Mouse (Mus musculus): ENCODE measurements around the gene Smcp.

Smcp gene

DNA sequence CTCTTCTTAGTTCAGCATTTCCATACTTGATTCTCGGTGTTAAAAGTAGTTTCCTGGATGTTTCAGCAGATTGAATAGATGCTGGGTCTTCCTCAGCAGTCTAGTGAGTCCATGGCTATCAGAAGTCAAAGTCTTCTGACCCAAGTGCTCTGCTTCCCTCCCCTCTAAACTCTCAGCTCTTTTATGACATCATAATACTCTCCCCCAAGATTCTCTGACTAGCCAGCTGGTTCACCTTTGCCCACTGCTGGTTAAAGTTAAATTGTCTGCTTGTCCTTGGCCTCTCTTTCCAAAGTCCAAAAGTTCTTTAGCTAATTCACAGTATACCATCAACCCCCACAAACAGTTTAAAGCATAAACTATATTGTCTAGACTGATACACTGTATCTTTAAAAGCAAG, at the start of gene Smcp:
Gene Smcp, minus strand, starts transcription at position 140 of the 400 bp plus-strand sequence.
- DNase-seq, result no peak

DNA sequence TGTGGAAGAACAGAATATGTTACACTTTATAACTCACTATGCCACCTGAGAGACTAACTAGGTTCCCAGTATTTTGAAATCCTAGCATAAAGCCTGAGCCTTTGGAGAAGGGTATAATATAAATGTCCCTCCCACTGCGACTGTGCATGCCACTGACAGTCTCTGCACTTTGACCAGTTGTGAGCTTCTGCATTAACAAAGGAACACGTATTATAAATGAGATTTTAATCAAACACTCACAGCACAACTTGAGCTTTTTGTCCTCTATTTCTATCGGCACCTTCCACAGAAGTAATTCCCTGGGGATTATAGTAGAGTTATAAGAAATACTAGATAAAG, 49.8 kb upstream of the Smcp start:
- no peak for DNase-seq

DNA sequence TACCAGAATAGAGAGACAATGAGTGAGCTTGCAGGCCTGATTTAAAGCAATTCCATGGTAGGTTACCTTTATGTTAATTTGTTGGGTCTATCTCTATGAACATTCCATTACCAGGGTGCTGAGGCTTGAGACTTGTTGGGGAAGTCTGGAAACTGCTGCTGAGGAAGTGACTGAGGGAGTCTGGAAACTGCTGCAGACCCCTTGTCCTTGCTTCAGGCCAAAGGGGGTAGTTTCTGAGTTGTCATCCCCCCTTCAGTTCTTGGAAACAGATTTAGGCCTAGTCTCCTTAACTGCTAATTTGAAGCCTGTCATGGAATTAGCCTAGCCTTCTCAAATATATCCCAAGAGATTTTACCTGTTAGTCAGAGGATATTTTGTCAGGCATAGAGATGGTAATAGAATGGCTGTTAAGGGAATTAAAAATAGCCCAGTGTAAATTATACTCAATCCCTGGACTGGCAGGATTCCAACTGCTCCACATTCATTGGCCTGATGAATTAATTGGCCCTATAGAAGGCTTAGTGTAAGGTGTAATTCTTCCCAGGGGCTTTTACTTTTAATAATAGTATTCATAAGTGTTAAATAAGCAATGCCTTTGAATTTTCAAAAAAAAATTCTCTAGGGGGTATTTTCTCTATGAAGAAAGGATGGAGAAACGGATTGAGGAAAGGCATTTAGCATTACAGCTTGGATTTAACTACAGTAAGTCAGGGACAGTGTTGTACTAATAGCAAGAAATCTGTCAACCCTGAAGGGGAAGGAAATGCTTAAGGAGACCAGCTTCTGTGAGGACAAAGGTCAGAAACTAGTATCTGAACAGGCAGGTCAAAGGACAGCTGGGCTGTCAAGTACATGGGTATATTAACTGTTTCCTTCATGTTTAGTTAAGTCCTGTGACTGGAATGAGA, 49.2 kb upstream of the Smcp start:
- no peak for DNase-seq

DNA sequence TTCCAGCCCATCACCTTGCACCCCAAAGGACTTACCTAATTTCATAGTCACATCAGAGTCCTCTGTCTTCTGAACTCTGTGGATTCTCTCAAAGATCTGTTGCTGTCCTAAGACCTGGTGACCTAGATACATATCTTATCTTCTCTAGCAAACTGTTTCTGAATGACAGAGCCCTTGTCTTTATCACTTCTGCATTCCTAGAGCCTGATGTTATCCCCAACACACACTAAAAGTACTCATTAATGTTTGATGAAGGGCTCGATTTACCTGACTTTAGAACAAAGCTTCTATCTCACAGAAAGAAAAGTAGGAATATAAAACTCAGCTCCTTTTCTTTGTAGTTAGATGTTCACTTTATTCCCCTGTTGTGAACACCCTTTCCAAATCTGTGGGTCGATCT, 32.8 kb upstream of the Smcp start, which contains the start of gene Lce6a:
Gene Lce6a, minus strand, starts transcription at position 101 of the 400 bp plus-strand sequence.
- no peak for DNase-seq

DNA sequence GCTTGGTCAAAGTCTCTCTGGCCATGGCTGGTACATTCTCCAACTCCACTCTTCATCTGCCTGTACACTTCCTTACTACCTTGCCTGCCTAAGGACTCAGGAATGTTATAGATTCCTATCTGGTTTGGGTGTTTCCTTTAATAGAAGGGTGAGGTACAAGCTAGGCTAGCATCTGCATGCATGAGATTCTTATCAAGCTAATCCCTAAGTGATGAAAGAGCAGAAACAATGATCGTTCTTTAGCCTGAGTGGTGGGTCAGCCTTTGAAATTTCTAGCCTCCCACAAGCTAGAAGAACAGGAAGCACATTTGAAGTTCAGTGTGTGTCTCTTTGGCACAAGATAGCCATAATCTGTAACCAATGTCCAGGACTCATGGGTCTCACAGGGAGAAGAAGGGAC, 21.0 kb upstream of the Smcp start:
- DNase-seq, result no peak

DNA sequence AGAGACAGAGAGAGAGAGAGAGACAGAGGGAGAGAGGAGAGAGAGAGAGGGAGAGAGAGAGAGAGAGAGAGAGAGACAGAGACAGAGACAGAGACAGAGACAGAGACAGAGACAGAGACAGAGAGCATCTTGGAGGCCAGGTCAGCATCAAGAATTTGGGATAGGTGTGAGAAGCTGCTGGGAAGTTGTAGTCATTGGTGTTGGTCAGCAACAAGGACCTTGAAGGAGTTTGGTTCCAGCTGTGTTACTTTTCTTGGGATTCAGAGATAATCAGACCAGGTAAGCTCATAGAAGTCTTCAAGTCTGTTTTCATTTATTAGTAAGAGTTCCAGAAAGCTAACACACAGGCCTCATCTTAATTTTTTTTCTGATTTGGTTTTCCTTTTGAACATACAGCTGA, 18.6 kb upstream of the Smcp start, which contains the start of gene 2210017I01Rik:
Gene 2210017I01Rik, minus strand, starts transcription at position 101 of the 400 bp plus-strand sequence.
- no peak for DNase-seq

DNA sequence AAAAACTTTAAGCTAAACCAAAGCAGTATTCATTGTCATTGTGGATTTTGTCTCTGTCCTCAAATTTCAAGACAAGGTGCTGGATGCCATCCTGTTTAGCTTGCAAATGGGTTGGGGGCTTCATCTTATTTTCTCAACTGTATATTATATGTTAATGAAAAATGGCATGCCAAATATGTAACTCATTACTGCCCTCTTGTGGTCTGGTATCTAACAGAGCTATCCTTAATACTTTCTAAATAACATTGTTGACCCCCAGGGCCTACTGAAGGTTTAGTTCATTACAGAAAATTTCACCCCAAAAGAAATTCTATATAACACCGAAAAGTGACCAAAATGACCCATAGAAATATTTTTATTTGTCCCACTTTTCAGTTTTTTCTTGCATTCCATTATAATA, 13.4 kb upstream of the Smcp start:
- no peak for DNase-seq

DNA sequence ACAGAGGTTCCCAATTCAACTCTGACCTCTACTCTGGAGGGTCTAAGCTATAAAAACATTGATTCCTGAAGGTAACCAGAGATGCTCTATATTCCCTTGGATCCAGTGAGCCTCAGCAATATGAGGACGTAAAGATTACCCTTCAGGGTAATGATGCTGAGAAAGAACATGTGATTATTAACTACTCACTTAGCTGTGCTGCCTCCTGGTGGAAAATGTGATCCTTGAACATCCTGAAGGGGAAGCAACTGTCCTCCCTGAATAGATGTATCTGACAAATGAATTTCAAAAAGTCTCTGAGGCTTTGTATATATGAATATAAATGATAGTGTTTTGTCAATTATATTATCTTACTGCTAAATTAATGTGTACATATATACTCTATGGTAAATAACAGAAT, 11.7 kb upstream of the Smcp start:
- DNase-seq, result no peak

DNA sequence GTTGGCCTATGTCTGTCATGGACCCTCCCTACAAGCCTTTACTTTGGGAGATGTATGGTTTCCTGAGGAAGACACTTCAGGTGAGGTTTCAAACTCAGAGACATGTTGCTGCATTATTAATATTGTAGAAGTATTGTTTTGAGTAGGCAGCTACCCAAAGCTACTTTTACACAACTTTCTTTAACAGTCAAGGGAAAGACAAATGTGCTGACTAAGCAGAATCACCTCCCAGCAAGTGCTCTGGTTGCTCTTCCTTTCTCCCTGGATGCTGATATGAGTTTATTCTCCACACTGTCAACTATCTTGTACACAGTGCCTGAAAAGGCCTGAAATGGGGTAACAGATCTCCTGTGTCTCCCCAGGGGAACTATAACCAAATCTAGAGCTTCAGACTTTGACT, 11.2 kb upstream of the Smcp start:
- DNase-seq, result no peak

DNA sequence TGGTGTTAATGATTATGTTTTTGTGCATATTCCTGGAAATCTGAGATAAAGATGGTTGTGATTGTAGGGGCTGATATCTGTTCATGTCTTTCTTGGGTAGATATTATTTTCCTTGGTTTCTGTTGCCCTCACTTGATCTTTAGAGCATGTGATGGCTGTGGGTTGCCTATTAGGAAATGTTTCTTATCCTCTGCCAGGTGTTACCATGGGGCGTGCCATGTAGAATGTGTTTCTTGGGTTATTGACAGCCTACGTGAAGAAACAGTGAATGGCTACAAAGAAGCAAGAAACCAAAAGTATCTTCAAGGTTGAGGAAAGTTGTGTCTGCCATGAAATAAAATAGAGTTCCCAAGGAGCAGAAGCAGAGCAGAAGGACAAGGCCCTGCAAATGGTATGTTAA, 9.6 kb upstream of the Smcp start:
- no peak for DNase-seq

DNA sequence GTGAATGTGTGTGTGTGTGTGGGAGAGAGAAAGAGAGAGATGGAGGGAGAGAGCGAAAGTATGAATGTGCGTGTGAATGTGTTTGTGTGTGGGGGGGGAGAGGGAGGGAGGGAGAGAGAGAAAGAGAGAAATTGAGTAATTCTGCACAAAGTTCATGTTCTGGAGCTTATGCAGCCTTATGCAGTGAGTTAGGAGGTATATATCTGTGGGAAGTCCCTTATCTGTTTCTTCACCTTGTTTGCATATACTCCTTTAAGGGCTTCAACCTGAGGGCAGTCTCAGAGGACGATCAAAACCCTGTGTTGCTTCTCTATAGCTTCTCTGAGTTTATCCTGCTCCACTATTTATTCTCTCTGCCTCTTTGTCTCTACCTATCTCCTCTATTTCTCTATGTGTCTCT, 1.6 kb downstream of the Smcp start:
- DNase-seq, result no peak

DNA sequence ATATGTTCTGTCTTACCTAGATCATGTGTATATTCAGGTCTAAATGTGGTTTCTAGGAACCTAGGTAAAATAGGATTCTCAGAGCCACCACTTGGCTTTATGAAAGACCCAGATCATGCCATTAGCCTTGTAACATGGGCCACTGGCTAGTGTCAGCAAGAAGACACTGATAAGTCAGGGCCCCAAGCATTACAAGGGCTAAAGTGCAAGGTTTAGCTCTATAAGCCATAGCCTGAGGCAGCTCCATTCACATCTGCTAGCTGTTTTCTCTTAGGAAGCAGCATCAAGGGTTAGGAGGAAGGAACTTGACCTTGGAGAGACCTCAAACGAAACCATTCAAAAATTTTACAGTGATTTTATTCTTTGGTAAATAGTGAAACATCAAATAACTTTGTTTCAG, 3.7 kb downstream of the Smcp start:
- DNase-seq, result no peak

DNA sequence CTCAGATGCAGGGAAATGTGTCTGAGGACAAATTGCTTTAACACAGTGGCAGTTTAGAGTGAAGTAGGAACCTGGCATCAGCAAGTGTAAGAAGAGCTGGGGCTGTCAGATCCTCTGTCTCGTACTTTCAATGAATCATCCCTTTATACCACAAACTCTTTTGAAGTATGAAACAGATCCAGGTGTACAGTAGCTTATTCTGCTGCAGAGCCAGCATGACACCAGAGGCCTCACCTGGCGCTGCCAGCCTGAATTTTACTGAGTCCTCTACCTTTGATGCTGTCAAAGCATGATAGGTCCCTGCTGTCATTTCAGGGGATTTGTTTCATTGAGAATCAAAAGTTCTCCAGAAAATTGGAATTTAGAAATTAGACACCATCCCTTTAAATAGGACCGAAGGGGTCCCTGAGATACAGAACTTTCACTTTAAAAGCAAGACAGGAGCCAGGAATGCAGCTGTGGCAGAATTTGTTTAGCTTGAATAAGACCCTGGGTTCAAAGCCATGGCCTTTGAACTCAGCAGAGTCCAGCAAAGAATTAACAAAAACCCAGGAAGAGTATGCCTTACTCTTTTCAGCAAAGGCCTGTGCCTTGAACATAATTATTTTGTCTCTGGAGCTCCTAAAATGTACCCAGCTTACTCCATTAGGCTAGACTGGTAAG, 5.5 kb downstream of the Smcp start:
- DNase-seq, result no peak

DNA sequence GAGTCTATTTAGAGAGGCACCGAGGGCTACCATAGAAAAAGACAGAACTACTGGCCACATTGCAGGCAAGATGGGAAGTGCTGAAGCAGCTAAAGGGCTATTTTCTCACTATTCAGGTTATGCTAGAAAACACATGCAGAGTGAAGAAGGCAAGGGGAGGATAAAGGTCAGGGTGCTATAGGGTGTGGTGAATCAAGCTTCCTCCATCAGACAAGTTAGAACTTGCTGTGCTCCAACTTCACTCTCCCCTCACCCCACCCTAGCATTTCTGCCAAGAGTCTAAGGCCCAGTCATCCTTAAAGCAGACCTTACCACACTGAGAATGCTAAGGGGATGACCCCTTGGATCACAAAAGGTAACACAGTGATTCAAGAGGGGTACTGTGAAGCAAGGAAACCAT, 9.3 kb downstream of the Smcp start:
- DNase-seq, result no peak

DNA sequence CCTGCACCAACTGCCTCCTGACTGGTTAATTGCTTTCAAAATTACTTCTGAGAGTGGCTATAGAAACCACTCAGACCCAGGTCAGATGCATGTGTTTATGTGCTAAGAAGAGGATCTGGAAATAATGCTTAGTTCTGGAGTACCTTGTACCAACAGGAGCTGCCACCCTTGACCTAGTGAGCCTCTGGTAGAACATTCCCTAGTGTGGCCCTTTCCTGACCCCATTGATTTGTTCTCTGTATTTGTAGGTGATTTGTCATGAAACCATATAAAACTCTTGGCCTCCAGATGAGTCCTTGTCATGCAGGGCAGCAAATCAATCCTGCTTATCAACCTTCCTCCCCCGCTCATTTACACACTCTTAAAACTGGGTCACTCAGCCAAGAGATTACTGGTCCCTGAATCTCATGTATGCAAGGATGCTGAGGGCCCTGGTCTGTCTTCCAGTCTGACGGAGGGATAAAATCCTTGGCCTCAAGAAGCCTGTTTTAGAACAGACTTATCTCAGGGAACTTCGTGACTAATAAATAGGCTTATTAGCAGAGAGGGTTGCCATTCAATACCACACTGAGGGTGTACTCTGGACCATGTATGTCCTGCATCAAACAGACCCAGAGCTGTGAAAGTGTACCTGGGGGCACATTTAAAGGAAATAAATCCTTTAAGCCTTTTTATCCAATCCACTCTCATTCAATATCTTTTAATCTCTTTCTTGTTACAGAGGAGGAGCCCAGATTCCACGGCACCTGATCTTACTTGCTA, 10.0 kb downstream of the Smcp start:
- DNase-seq, result no peak

DNA sequence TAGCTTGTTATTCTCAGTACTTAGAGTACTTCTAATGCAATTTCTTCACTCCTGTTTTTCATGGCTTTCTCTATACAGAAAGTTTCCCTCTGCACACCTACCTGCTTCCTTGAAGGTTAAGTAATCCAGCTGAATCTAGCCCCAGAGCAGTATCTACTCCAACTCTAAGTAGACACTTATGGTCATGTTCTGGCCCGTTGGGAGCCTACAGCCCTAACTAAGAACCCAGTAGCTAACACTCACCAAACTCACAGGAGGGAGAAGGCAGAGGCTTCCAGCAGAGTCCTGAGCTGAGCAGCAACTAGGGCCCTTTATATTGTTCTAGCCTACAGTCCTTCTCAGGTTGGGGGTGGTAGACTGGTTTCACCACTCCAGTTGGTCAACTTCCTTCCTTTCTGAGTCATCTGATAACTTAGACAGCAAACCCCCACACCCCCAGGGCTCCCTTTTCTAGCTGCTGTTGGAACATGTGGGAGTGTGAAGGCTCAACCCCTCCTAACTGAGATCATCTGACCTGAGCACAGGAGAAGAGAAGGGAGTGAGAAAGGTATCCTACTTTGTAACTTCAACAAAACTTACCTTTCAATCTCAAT, 15.3 kb downstream of the Smcp start, which contains the start of gene Ivl:
Gene Ivl, minus strand, starts transcription at position 287 of the 593 bp plus-strand sequence.
- DNase-seq, result no peak

DNA sequence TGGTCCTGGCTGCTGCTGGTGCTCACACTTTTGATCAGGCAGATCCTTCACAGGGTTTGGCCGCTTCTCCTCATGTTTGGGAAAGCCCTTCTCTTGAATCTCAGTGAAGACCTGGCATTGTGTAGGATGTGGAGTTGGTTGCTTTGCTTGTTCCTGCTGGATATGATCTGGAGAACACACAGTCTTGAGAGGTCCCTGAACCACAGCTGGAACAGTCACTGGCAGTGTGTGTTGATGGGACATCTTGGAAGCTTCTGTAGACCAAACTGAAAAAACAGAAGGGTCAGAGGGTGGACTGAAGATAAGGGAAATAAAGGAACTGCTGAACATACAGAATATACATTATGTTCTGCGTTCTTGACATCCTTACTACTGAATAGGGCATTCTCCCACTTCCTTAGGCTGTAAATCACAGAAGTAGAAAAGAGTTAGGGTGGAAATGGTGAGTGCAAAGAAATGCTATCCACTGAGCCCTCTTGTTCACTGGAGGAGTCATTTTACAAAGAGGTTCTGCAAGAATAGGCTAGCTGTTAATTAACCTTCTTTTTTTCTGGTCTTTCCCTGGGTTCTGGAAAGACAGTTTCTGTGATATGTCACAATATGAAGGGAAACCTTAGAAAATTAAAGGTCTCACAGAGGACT, 16.2 kb downstream of the Smcp start:
- DNase-seq, result no peak

DNA sequence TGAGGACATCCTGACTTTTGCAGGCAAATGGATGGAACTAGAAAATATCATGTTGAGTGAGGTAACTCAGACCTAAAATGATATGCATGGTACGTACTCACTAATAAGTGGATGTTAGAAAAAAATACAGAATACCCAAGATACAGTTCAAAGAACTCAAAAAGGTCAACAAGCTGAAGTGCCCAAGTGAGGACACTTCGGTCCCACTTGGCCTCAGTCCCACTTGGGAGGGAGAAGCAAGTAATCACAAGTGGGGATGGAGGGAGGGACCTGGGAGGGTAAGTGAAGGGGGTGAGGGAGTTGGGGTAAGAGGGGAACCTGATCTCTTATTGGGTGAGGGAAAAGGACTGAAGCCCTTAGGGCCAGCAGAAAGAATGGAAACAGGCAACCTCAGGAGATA, 20.0 kb downstream of the Smcp start:
- no peak for DNase-seq

DNA sequence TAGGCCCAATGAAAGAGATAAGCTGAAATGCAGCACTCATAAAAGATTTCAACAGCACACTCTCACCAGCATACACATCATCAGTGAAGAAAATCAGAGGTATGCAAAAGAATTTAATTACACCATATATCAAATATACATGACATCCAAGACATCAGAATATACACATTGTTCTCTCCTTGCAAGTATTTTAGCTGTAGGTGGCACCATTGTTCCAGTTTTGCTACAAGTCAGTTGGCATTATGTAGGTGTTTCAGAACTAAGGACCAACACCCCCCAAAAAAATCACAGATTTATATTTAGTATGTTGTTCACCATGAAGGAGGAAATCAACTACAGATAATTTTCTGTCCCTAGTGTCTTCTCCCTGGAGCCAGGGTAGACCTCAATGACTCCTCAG, 23.4 kb downstream of the Smcp start:
- no peak for DNase-seq

DNA sequence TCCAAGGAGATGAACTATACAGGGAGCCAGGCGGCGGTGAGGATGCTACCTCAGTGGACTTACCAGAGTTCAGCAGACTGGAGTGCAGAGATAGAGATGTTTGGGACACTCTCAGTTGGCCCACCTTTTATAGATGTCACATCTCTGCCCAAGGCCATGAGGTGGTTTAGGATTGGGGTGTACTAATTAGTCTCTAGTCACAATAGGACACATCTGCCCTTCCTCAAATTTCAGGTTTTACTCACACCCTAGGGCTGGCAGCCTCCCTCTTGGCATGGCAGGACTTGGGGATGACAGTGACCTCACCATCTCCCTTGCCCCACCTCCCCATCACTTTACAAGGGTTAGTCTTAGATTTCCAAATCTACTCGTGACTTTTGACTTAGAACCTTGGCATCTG, 54.4 kb downstream of the Smcp start, which contains the start of gene 2310046K23Rik:
Gene 2310046K23Rik, minus strand, starts transcription at position 101 of the 400 bp plus-strand sequence.
- no peak for DNase-seq
